In the genomic region with DNA sequence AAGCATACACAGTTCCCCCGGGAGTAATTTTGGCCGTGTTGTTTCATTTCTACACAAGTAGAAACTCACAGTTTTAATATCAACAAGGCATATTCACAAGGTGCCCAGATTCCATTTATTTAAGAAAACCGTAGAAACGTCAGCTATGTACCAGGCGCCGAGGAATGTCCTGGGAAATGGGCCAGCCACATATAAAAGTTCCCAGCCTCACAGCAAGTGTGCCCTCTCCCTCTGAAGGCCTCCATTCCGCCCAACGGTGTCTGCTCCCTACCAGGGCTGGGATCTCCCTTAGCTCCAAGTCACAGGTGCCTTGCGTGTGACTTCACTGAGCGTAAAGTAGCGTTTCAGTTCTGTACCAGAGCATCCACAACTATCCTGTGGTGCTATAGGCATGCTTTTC, we compare ENCODE assay signal across 22 mouse cellular contexts.
DNase-seq lines count a peak whose midpoint lies in the region; ATAC-seq and TF ChIP-seq lines count a peak whose summit lies in the region.
"Had no signal": no experiment of that assay in that cellular context is flagged by ENCODE, and none has a peak within 500 bp of the region (broad histone marks: within the 10 kb centered on the region; RNA-seq: fewer than 3 reads in every experiment).

No protein-coding gene starts in this region.

- H3K36me3 ChIP-seq in hindbrain, postnatal 0 days (ENCODE audit: insufficient read depth, low read length): no peaks in the 10 kb centered on the region
- H3K36me3 ChIP-seq in hindbrain, embryonic 11.5 days (ENCODE audit: control insufficient read depth, insufficient read depth, low read length): no peaks in the 10 kb centered on the region
- H3K36me3 ChIP-seq in lung, embryonic 16.5 days (ENCODE audit: control insufficient read depth, insufficient read depth, low read length): no peaks in the 10 kb centered on the region
- no peaks in the 10 kb centered on the region for H3K36me3 ChIP-seq in limb, embryonic 15.5 days
- no peaks in the 10 kb centered on the region for H3K36me3 ChIP-seq in forebrain, embryonic 11.5 days (ENCODE audit: control insufficient read depth, insufficient read depth, low read length)
- H3K36me3 ChIP-seq: forebrain, embryonic 12.5 days; forebrain, embryonic 15.5 days; heart, embryonic 10.5 days; heart, embryonic 13.5 days; hindbrain, embryonic 12.5 days; hindbrain, embryonic 15.5 days had no signal

- no peak for TF ChIP-seq CTCF in hindbrain, postnatal 0 days (IDR thresholded peaks at IDR 0.05; ENCODE audit: low read depth)

- no peaks in the 10 kb centered on the region for H3K4me1 ChIP-seq in hindbrain, postnatal 0 days (ENCODE audit: insufficient read depth, low read length)
- no peaks in the 10 kb centered on the region for H3K4me1 ChIP-seq in hindbrain, embryonic 11.5 days (replicated peaks; ENCODE audit: control insufficient read depth, insufficient read depth, low read length)
- H3K4me1 ChIP-seq in lung, embryonic 16.5 days (replicated peaks; ENCODE audit: control insufficient read depth, insufficient read depth, low read length): no peaks in the 10 kb centered on the region
- H3K4me1 ChIP-seq in limb, embryonic 15.5 days: peaks cover 11% of the 10 kb centered on the region
- no peaks in the 10 kb centered on the region for H3K4me1 ChIP-seq in forebrain, embryonic 11.5 days (replicated peaks; ENCODE audit: control insufficient read depth, insufficient read depth, low read length)
- H3K4me1 ChIP-seq: forebrain, embryonic 12.5 days; forebrain, embryonic 15.5 days; heart, embryonic 10.5 days; heart, embryonic 13.5 days; hindbrain, embryonic 12.5 days had no signal

- 61% methylated on average over 11 of the region's 11 CpGs for WGBS in hindbrain, postnatal 0 days
- WGBS in hindbrain, embryonic 11.5 days: 93% methylated on average over 11 of the region's 11 CpGs
- WGBS in lung, embryonic 16.5 days: 68% methylated on average over 11 of the region's 11 CpGs
- WGBS in limb, embryonic 15.5 days: 48% methylated on average over 11 of the region's 11 CpGs
- 92% methylated on average over 11 of the region's 11 CpGs for WGBS in forebrain, embryonic 11.5 days

- H3K9me3 ChIP-seq in hindbrain, postnatal 0 days (ENCODE audit: low read length): no peaks in the 10 kb centered on the region
- no peaks in the 10 kb centered on the region for H3K9me3 ChIP-seq in hindbrain, embryonic 11.5 days (ENCODE audit: control insufficient read depth, low read length)
- no peaks in the 10 kb centered on the region for H3K9me3 ChIP-seq in lung, embryonic 16.5 days (ENCODE audit: control insufficient read depth, low read length)
- H3K9me3 ChIP-seq in limb, embryonic 15.5 days: no peaks in the 10 kb centered on the region
- H3K9me3 ChIP-seq in forebrain, embryonic 11.5 days (ENCODE audit: control insufficient read depth, low read length): no peaks in the 10 kb centered on the region
- H3K9me3 ChIP-seq: forebrain, embryonic 12.5 days; forebrain, embryonic 15.5 days; heart, embryonic 10.5 days; heart, embryonic 13.5 days; hindbrain, embryonic 12.5 days; hindbrain, embryonic 15.5 days had no signal

- no peak overlapping the region for H3K9ac ChIP-seq in hindbrain, postnatal 0 days (replicated peaks; ENCODE audit: low read length)
- H3K9ac ChIP-seq in hindbrain, embryonic 11.5 days (ENCODE audit: low read depth, low read length): no peak overlapping the region
- no peak overlapping the region for H3K9ac ChIP-seq in lung, embryonic 16.5 days (ENCODE audit: low read length)
- H3K9ac ChIP-seq in limb, embryonic 15.5 days: no peak overlapping the region
- no peak overlapping the region for H3K9ac ChIP-seq in forebrain, embryonic 11.5 days (ENCODE audit: low read length)
- H3K9ac ChIP-seq: forebrain, embryonic 12.5 days; forebrain, embryonic 15.5 days; heart, embryonic 13.5 days; hindbrain, embryonic 12.5 days; hindbrain, embryonic 15.5 days had no signal

- H3K27me3 ChIP-seq in hindbrain, postnatal 0 days (ENCODE audit: insufficient read depth, low read length): no peaks in the 10 kb centered on the region
- H3K27me3 ChIP-seq in hindbrain, embryonic 11.5 days (ENCODE audit: control insufficient read depth, insufficient read depth, low read length): no peaks in the 10 kb centered on the region
- H3K27me3 ChIP-seq in lung, embryonic 16.5 days (ENCODE audit: control insufficient read depth, insufficient read depth, low read depth, low read length): no peaks in the 10 kb centered on the region
- H3K27me3 ChIP-seq in limb, embryonic 15.5 days: peaks cover 7% of the 10 kb centered on the region; the same call in 1 of the 2 replicates
- no peaks in the 10 kb centered on the region for H3K27me3 ChIP-seq in forebrain, embryonic 11.5 days (ENCODE audit: control insufficient read depth, insufficient read depth, low read length)
- H3K27me3 ChIP-seq: heart, embryonic 13.5 days; hindbrain, embryonic 12.5 days; hindbrain, embryonic 15.5 days had no signal

- H3K4me3 ChIP-seq in hindbrain, postnatal 0 days (ENCODE audit: low read length): no peak overlapping the region
- no peak overlapping the region for H3K4me3 ChIP-seq in hindbrain, embryonic 11.5 days (ENCODE audit: low read depth, low read length)
- H3K4me3 ChIP-seq in lung, embryonic 16.5 days (ENCODE audit: low read length): no peak overlapping the region
- no peak overlapping the region for H3K4me3 ChIP-seq in limb, embryonic 15.5 days
- no peak overlapping the region for H3K4me3 ChIP-seq in forebrain, embryonic 11.5 days (ENCODE audit: low read depth, low read length)
- H3K4me3 ChIP-seq: forebrain, embryonic 12.5 days; forebrain, embryonic 15.5 days; heart, adult 2 months; heart, embryonic 10.5 days; heart, embryonic 13.5 days; hindbrain, embryonic 12.5 days; hindbrain, embryonic 15.5 days had no signal

- ATAC-seq in hindbrain, postnatal 0 days: no peak
- no peak for ATAC-seq in hindbrain, embryonic 11.5 days (ENCODE audit: low FRiP score)
- ATAC-seq in lung, embryonic 16.5 days (ENCODE audit: low read depth): 0 out of 2 replicates have a peak, but pooled peaks have one; percentile 41
- ATAC-seq in limb, embryonic 15.5 days (ENCODE audit: insufficient number of reproducible peaks, low FRiP score, low TSS enrichment, low read depth): peak; percentile 30; the same call in 1 of the 2 replicates
- ATAC-seq in granulocyte monocyte progenitor cell, adult 5-6 weeks (replicated peaks; ENCODE audit: poor library complexity, severe bottlenecking): no peak
- ATAC-seq in forebrain, embryonic 11.5 days (replicated peaks; ENCODE audit: low FRiP score): no peak
- ATAC-seq: forebrain, embryonic 15.5 days had no signal

- H3K4me2 ChIP-seq in hindbrain, postnatal 0 days (ENCODE audit: low read depth, low read length): no peak overlapping the region
- no peak overlapping the region for H3K4me2 ChIP-seq in hindbrain, embryonic 11.5 days (replicated peaks; ENCODE audit: low read depth, low read length)
- H3K4me2 ChIP-seq in lung, embryonic 16.5 days (ENCODE audit: low read depth, low read length): no peak overlapping the region
- no peak overlapping the region for H3K4me2 ChIP-seq in limb, embryonic 15.5 days
- H3K4me2 ChIP-seq in forebrain, embryonic 11.5 days (ENCODE audit: low read depth, low read length, severe bottlenecking): no peak overlapping the region
- H3K4me2 ChIP-seq: forebrain, embryonic 12.5 days; forebrain, embryonic 15.5 days; heart, embryonic 13.5 days; hindbrain, embryonic 12.5 days; hindbrain, embryonic 15.5 days had no signal

- H3K27ac ChIP-seq in hindbrain, postnatal 0 days: no peak overlapping the region
- no peak overlapping the region for H3K27ac ChIP-seq in hindbrain, embryonic 11.5 days (ENCODE audit: low read depth, low read length)
- H3K27ac ChIP-seq in lung, embryonic 16.5 days (ENCODE audit: low read length): no peak overlapping the region
- H3K27ac ChIP-seq in limb, embryonic 15.5 days: no peak overlapping the region
- H3K27ac ChIP-seq in forebrain, embryonic 11.5 days (ENCODE audit: low read depth, low read length): no peak overlapping the region
- H3K27ac ChIP-seq: forebrain, embryonic 12.5 days; forebrain, embryonic 15.5 days; heart, adult 2 months; heart, embryonic 10.5 days; heart, embryonic 13.5 days; hindbrain, embryonic 12.5 days; hindbrain, embryonic 15.5 days had no signal

- DNase-seq in hindbrain, postnatal 0 days (ENCODE audit: low spot score): peak; percentile 15
- no peak for DNase-seq in hindbrain, embryonic 11.5 days (ENCODE audit: low spot score)
- no peak for DNase-seq in lung, postnatal 36 days
- no peak for DNase-seq in forebrain, embryonic 11.5 days (ENCODE audit: low spot score)
- DNase-seq: adrenal gland, postnatal 10 days; adrenal gland, postnatal 36 days; cerebellum, adult 18-20 months; cerebellum, adult 9-10 months; cerebellum, postnatal 14 days; gastrocnemius, postnatal 25 days; heart, adult 2 months; heart, postnatal 14 days; heart, postnatal 4 days had no signal

Comparison
In these comparisons a context has a peak if more than half of its experiments do, and no peak if none do; other contexts are left out.
1. ATAC-seq: peak in lung, embryonic 16.5 days (single experiment) and limb, embryonic 15.5 days (single experiment); none in hindbrain, postnatal 0 days (single experiment), hindbrain, embryonic 11.5 days (single experiment), granulocyte monocyte progenitor cell, adult 5-6 weeks (single experiment) and forebrain, embryonic 11.5 days (single experiment).